Mouse (Mus musculus) small intestine, adult 2 months (tissue): ENCODE results near the gene Ccdc57. TPM values are rescaled to one million over a fixed set of nuclear protein-coding genes. Genes with fewer than 3 reads are reported as not detected.

Source experiments
- H3K27ac ChIP-seq: fragments of 200-500 bp; 2 replicates; pipeline ENCODE4 v1.5.1; 2012; ENCODE audit warnings: low read depth, low read length, control low read depth, inconsistent platforms; ENCODE audit not compliant: insufficient read depth
- H3K27me3 ChIP-seq: fragments of 200-500 bp; 2 replicates; pipeline ENCODE4 v1.6.1; 2012; ENCODE audit warnings: mild to moderate bottlenecking, moderate library complexity, low read length, inconsistent platforms; ENCODE audit not compliant: control insufficient read depth, insufficient read depth
- H3K36me3 ChIP-seq: fragments of 200-500 bp; 2 replicates; pipeline ENCODE4 v1.6.1; 2012; ENCODE audit warnings: mild to moderate bottlenecking, low read length, control low read depth, inconsistent platforms; ENCODE audit not compliant: control insufficient read depth, insufficient read depth
- H3K4me1 ChIP-seq: fragments of 200-500 bp; 2 replicates; pipeline ENCODE4 v1.6.1; 2012; ENCODE audit warnings: low read length, inconsistent platforms, mixed read lengths; ENCODE audit not compliant: control insufficient read depth, insufficient read depth, insufficient read length
- H3K4me3 ChIP-seq: fragments of 200-500 bp; 2 replicates; pipeline ENCODE4 v1.5.1; 2012; ENCODE audit warnings: low read depth, mild to moderate bottlenecking, control low read depth, inconsistent platforms, low read length, moderate library complexity
- CTCF ChIP-seq: fragments of 200-500 bp; IDR thresholded peaks from 2 replicates; pipeline ENCODE4 v1.5.1; 2012; ENCODE audit warnings: low read depth, mild to moderate bottlenecking, control low read depth, inconsistent platforms, low read length, moderate library complexity, mixed read lengths; ENCODE audit not compliant: insufficient replicate concordance, insufficient read length; ENCODE audit errors: extremely low read depth
- POLR2A ChIP-seq: fragments of 200-500 bp; IDR thresholded peaks from 2 replicates; pipeline ENCODE4 v1.6.1; 2012; ENCODE audit warnings: low read depth, mild to moderate bottlenecking, control low read depth, inconsistent platforms, low read length, moderate library complexity
- WGBS: fragments of 180-500 bp; shearing (Covaris S2); methylation state at CpG from one replicate; pipeline ENCODE4 v1.1.7; 2018; 5-methylcytosine and 5-hydroxymethylcytosine counted together
- polyA plus RNA-seq: library from polyadenylated mRNA; depleted of rRNA; stranded (reverse); fragments of >200 nt; gene quantifications from 2 replicates; pipeline ENCODE4 v1.2.3, GENCODE M21; 2012

Ccdc57 gene
- polyA plus RNA-seq, 1 experiment: 0.43 TPM

GRCm38 (mm10) chr11:120928468-120928867 is 4.2 kb downstream of the Ccdc57 start:
- H3K4me1 ChIP-seq: peaks cover 5% of the 10 kb centered on the region
- H3K4me3 ChIP-seq: no peak overlapping the region
- no peak for TF ChIP-seq POLR2A
- TF ChIP-seq CTCF: no peak
- no peak overlapping the region for H3K27ac ChIP-seq
- no peaks in the 10 kb centered on the region for H3K27me3 ChIP-seq
- 96% methylated on average over 4 of the region's 4 CpGs for WGBS
- no peaks in the 10 kb centered on the region for H3K36me3 ChIP-seq

- Histone ChIP-seq H3K4me3 (no peak overlapping the region), H3K27ac (no peak overlapping the region), H3K27me3 (no peaks in the 10 kb centered on the region), H3K36me3 (0 out of 2 replicates have a peak, but pooled peaks cover 3% of the 10 kb centered on the region), H3K4me1 (no peaks in the 10 kb centered on the region)
- WGBS: 93% methylated on average over 3 of the region's 3 CpGs
- TF ChIP-seq POLR2A (no peak), CTCF (no peak)
Observed at GRCm38 (mm10) chr11:120922528-120922927, 10.1 kb downstream of the Ccdc57 start.

- Histone ChIP-seq H3K27ac (no peak overlapping the region), H3K27me3 (no peaks in the 10 kb centered on the region), H3K36me3 (0 out of 2 replicates have a peak, but pooled peaks cover 3% of the 10 kb centered on the region), H3K4me3 (no peak overlapping the region), H3K4me1 (no peaks in the 10 kb centered on the region)
- TF ChIP-seq POLR2A (no peak), CTCF (no peak)
- 97% methylated on average over 5 of the region's 5 CpGs for WGBS
Observed at GRCm38 (mm10) chr11:120917756-120918155, 14.9 kb downstream of the Ccdc57 start.

GRCm38 (mm10) chr11:120916477-120916876 is 16.2 kb downstream of the Ccdc57 start:
- no peak overlapping the region for H3K4me3 ChIP-seq
- H3K27me3 ChIP-seq: no peaks in the 10 kb centered on the region
- 0 out of 2 replicates have a peak, but pooled peaks cover 3% of the 10 kb centered on the region for H3K36me3 ChIP-seq
- H3K4me1 ChIP-seq: no peaks in the 10 kb centered on the region
- no peak for TF ChIP-seq POLR2A
- no peak for TF ChIP-seq CTCF
- no peak overlapping the region for H3K27ac ChIP-seq
- WGBS: 65% methylated on average over 3 of the region's 3 CpGs

GRCm38 (mm10) chr11:120913796-120914195 is 18.9 kb downstream of the Ccdc57 start:
- Histone ChIP-seq H3K27me3 (no peaks in the 10 kb centered on the region), H3K27ac (no peak overlapping the region), H3K4me3 (no peak overlapping the region), H3K36me3 (no peaks in the 10 kb centered on the region), H3K4me1 (no peaks in the 10 kb centered on the region)
- over 99% methylated on average over 4 of the region's 4 CpGs for WGBS
- TF ChIP-seq POLR2A: no peak
- TF ChIP-seq CTCF: no peak

- 15% methylated on average over 1 of the region's 1 CpGs for WGBS
- H3K4me3 ChIP-seq: no peak overlapping the region
- H3K4me1 ChIP-seq: peaks cover 14% of the 10 kb centered on the region
- H3K36me3 ChIP-seq: no peaks in the 10 kb centered on the region
- H3K27ac ChIP-seq: no peak overlapping the region
- TF ChIP-seq CTCF: peak; percentile 99
- no peak for TF ChIP-seq POLR2A
- H3K27me3 ChIP-seq: no peaks in the 10 kb centered on the region
Observed at GRCm38 (mm10) chr11:120905430-120905873, 27.2 kb downstream of the Ccdc57 start.

GRCm38 (mm10) chr11:120904561-120904960 is 28.1 kb downstream of the Ccdc57 start:
- Histone ChIP-seq H3K4me3 (no peak overlapping the region), H3K27me3 (no peaks in the 10 kb centered on the region), H3K27ac (no peak overlapping the region), H3K4me1 (peaks cover 14% of the 10 kb centered on the region), H3K36me3 (no peaks in the 10 kb centered on the region)
- TF ChIP-seq POLR2A (no peak), CTCF (no peak)
- 96% methylated on average over 3 of the region's 3 CpGs for WGBS
